Mouse (Mus musculus): Measurements from ENCODE around the gene Helz. TPM values are rescaled to one million over a fixed set of nuclear protein-coding genes. Genes with fewer than 3 reads are reported as not detected.

The Helz gene
- polyA plus RNA-seq, 1 experiment from 2014 or later: 11.7 TPM

DNA sequence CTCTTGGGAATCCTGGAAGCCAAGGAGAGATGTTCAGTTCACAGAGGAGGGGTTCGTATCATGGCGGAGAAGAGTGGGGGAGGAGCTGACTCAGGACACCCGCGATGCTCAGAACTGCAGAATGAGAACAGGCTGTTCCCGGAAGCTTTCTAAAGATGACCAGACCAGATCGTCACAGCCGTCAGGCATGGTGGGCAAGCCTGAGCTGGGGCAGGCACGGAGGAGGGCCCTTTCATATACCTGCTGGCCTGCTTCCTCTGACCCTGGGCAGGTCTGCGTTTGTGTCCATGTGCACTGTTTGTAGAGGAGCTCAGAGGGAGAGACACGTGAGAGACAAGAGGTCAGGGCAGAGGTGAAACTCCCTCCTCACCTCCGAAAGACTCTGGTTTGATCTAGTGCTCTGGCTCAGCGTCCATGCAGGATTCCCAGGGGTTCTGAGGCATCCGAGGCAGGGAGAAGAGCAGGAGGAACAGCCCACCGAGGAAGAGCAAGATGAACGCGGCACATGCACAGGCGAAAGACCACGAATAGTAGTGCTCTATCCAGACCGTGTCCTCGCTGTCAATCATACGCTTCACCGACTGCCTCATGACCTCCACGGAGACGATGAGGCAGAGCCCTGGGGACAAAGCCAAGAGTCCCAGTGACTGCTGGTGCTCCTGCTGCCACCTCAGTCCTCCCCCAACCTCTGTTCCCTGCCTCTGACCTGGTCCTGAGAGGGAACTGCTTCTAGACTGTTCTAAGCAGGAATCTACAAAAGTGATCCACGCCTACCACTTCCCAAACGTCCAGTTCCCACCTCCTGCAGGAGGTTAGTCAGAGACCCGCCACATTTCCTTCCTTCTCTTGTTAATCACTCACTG lies 155.8 kb downstream of the Helz start:
- H3K27ac ChIP-seq: no peak overlapping the region
- 0 out of 2 replicates have a peak, but pooled peaks cover 3% of the 10 kb centered on the region for H3K4me1 ChIP-seq (replicated peaks; ENCODE audit: insufficient read depth, low read length)
- H3K36me3 ChIP-seq (ENCODE audit: insufficient read depth, low read length): no peaks in the 10 kb centered on the region
- no peaks in the 10 kb centered on the region for H3K9me3 ChIP-seq (replicated peaks; ENCODE audit: low read length)
- 20% methylated on average over 27 of the region's 27 CpGs for WGBS
- H3K4me2 ChIP-seq (ENCODE audit: low read length): peak overlapping the region; percentile 13; the same call in 1 of the 2 replicates
- no peak overlapping the region for H3K4me3 ChIP-seq (replicated peaks; ENCODE audit: low read depth, low read length)
- no peaks in the 10 kb centered on the region for H3K27me3 ChIP-seq (ENCODE audit: insufficient read depth, low read length)
- ATAC-seq (replicated peaks; ENCODE audit: low FRiP score, low read depth): peak; percentile 33; the same call in 1 of the 2 replicates
- peak; percentile 58 for DNase-seq (ENCODE audit: low spot score)
- no peak for TF ChIP-seq CTCF (IDR thresholded peaks at IDR 0.05; ENCODE audit: low read depth)
- H3K9ac ChIP-seq (ENCODE audit: low read depth, low read length): no peak overlapping the region

DNA sequence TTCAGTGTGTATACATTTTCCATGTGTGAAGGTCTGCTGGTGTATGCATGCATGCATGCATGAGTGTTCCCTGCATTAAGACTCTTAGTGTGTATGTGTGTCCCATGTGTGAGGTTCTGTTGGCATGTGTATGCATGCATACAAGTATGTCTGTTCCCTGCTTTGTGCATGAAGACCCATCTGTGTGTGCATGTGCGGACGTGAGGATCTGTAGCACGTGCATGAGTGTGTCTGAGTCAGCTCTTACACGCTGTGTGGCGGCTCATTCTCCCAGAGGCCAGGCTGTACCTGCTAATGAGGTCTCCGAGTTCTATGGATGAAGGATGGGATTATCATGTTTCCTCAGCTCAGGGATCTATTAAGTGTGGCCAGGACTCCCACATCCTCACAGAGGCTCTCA lies 157.3 kb downstream of the Helz start:
- no peak for DNase-seq (ENCODE audit: low spot score)
- no peaks in the 10 kb centered on the region for H3K9me3 ChIP-seq (replicated peaks; ENCODE audit: low read length)
- 50% methylated on average over 6 of the region's 6 CpGs for WGBS
- 0 out of 2 replicates have a peak, but pooled peaks cover 3% of the 10 kb centered on the region for H3K4me1 ChIP-seq (replicated peaks; ENCODE audit: insufficient read depth, low read length)
- ATAC-seq (replicated peaks; ENCODE audit: low FRiP score, low read depth): no peak
- no peak overlapping the region for H3K4me2 ChIP-seq (ENCODE audit: low read length)
- no peak for TF ChIP-seq CTCF (IDR thresholded peaks at IDR 0.05; ENCODE audit: low read depth)
- H3K27me3 ChIP-seq (ENCODE audit: insufficient read depth, low read length): no peaks in the 10 kb centered on the region
- no peak overlapping the region for H3K27ac ChIP-seq
- no peak overlapping the region for H3K4me3 ChIP-seq (replicated peaks; ENCODE audit: low read depth, low read length)
- no peak overlapping the region for H3K9ac ChIP-seq (ENCODE audit: low read depth, low read length)
- no peaks in the 10 kb centered on the region for H3K36me3 ChIP-seq (ENCODE audit: insufficient read depth, low read length)

DNA sequence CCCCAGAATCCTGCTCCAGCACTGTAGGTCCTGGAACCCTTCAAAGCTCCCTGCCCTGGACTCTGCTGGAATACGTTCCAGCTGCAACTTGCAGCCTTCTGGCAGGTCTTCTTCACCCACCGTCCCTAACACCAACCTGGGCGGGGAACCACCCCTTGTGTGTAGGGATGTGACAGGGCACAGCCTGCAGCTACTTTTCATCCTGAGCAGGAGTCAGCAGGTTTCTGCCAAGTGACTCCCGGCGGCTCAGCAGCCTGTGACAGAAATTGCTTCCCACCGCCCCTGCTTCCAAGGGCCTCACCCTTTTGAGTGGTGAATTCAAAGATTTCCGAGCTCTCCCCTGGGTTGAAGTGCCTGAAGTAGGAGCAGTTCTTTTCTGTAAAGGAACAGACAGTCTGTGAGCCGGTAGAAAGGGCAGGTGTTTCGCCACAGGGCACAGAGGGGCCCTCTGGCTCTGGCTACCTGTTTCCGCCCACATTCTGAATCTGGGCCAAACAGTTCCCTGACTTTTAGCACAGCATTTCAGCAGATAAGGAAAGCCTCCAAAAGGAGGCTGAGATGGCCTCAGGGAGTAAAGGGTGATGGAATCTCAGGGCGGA lies 157.8 kb downstream of the Helz start:
- WGBS: 34% methylated on average over 11 of the region's 11 CpGs
- DNase-seq (ENCODE audit: low spot score) (peak; percentile 29), ATAC-seq (replicated peaks; ENCODE audit: low FRiP score, low read depth) (no peak)
- no peak for TF ChIP-seq CTCF (IDR thresholded peaks at IDR 0.05; ENCODE audit: low read depth)
- Histone ChIP-seq H3K9ac (ENCODE audit: low read depth, low read length) (no peak overlapping the region), H3K4me1 (replicated peaks; ENCODE audit: insufficient read depth, low read length) (0 out of 2 replicates have a peak, but pooled peaks cover 3% of the 10 kb centered on the region), H3K36me3 (ENCODE audit: insufficient read depth, low read length) (no peaks in the 10 kb centered on the region), H3K27ac (no peak overlapping the region), H3K9me3 (replicated peaks; ENCODE audit: low read length) (no peaks in the 10 kb centered on the region), H3K4me2 (ENCODE audit: low read length) (no peak overlapping the region), H3K27me3 (ENCODE audit: insufficient read depth, low read length) (no peaks in the 10 kb centered on the region), H3K4me3 (replicated peaks; ENCODE audit: low read depth, low read length) (no peak overlapping the region)

DNA sequence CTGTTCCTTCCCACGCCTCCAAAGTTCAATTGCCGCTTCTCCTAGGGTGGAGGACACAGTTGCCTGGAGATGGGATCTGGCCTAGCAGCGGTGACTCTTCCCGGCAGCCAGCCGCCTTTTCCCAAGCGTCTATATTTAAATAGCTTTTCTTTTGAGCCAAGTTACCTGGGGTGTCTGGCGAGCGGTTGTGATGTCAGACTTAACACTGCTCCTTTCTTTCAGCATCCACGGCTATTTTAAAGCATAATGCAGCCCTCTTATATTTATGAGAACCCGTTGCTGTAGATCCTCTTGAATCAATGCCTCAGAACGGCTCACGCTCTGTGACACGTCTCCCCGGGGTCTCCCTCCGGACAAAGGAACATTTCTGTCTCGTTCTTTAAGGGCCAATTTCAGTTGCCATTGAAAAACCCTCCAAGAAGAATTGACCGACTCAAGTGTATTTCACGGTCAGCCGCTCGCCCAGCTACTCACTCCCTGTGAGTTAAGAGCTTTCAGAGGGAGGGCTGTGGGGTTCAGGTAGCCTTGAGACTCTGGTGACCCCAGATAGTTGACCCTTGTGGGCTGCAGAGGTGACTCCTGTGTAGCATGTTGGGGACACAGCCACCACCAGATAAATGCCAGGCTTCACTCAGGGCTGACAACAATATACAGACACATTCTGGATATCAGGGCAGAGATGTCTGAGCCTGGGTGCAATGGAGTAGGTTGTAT lies 160.3 kb downstream of the Helz start:
- no peaks in the 10 kb centered on the region for H3K36me3 ChIP-seq (ENCODE audit: insufficient read depth, low read length)
- no peak overlapping the region for H3K4me2 ChIP-seq (ENCODE audit: low read length)
- 52% methylated on average over 20 of the region's 20 CpGs for WGBS

DNA sequence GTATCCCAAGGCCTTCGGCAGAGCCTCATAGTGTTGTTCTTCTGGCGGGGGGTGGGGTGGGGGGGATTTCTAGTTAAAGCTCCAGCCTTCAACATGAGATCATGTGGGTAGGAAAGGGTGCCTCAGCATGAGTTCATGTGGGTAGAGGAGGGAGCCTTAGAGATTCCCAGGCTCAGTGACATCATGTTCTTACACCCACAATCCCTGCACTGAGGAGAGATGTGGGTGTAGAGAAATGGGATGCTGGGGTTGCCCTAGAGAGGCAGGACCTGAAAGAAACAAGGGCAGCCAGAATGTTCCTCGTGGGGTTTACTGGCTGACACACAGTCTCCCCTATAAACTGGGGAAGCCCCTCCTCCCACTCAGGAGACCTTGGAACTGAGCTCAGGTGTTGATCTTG lies 162.6 kb downstream of the Helz start:
- Histone ChIP-seq H3K4me1 (replicated peaks; ENCODE audit: insufficient read depth, low read length) (no peaks in the 10 kb centered on the region), H3K9ac (ENCODE audit: low read depth, low read length) (no peak overlapping the region), H3K4me3 (replicated peaks; ENCODE audit: low read depth, low read length) (no peak overlapping the region), H3K9me3 (replicated peaks; ENCODE audit: low read length) (no peaks in the 10 kb centered on the region), H3K27me3 (ENCODE audit: insufficient read depth, low read length) (no peaks in the 10 kb centered on the region), H3K36me3 (ENCODE audit: insufficient read depth, low read length) (no peaks in the 10 kb centered on the region), H3K27ac (no peak overlapping the region), H3K4me2 (ENCODE audit: low read length) (no peak overlapping the region)
- TF ChIP-seq CTCF (IDR thresholded peaks at IDR 0.05; ENCODE audit: low read depth): no peak
- no peak for ATAC-seq (replicated peaks; ENCODE audit: low FRiP score, low read depth)
- 34% methylated on average over 3 of the region's 3 CpGs for WGBS
- DNase-seq (ENCODE audit: low spot score): no peak

More for the DNA sequence above, 160.3 kb downstream of the Helz start:
- H3K4me3 ChIP-seq (replicated peaks; ENCODE audit: low read depth, low read length): no peak overlapping the region
- ATAC-seq (replicated peaks; ENCODE audit: low FRiP score, low read depth): no peak
- no peaks in the 10 kb centered on the region for H3K27me3 ChIP-seq (ENCODE audit: insufficient read depth, low read length)
- no peak overlapping the region for H3K27ac ChIP-seq
- DNase-seq (ENCODE audit: low spot score): no peak
- H3K9ac ChIP-seq (ENCODE audit: low read depth, low read length): no peak overlapping the region
- 0 out of 2 replicates have a peak, but pooled peaks cover 3% of the 10 kb centered on the region for H3K4me1 ChIP-seq (replicated peaks; ENCODE audit: insufficient read depth, low read length)
- no peaks in the 10 kb centered on the region for H3K9me3 ChIP-seq (replicated peaks; ENCODE audit: low read length)
- TF ChIP-seq CTCF (IDR thresholded peaks at IDR 0.05; ENCODE audit: low read depth): no peak

DNA sequence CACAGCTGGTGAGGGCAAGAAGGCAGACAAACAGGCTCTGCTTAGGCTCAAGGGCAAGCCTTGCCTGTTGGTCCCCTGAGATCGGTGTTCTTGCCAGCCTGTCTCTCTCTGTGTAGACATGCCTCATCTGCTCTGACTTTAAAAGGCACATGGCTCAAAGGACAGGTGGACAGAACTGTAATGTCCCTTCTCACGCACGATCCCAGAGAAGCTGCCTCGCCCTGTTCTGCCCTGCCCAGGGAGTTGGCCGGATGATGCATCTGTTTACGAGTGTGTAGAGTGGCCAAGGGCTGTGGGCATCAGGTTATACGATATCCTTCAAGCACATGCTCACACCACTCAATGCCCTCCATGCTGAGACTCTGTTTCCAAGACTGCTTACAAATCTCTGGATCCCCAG lies 166.6 kb downstream of the Helz start:
- Histone ChIP-seq H3K27ac (no peak overlapping the region), H3K36me3 (ENCODE audit: insufficient read depth, low read length) (no peaks in the 10 kb centered on the region), H3K27me3 (ENCODE audit: insufficient read depth, low read length) (no peaks in the 10 kb centered on the region), H3K4me1 (replicated peaks; ENCODE audit: insufficient read depth, low read length) (no peaks in the 10 kb centered on the region; the same call in 1 of the 2 replicates), H3K4me2 (ENCODE audit: low read length) (no peak overlapping the region), H3K9ac (ENCODE audit: low read depth, low read length) (no peak overlapping the region), H3K4me3 (replicated peaks; ENCODE audit: low read depth, low read length) (no peak overlapping the region), H3K9me3 (replicated peaks; ENCODE audit: low read length) (no peaks in the 10 kb centered on the region)
- peak; percentile 11 for DNase-seq (ENCODE audit: low spot score)
- 56% methylated on average over 7 of the region's 7 CpGs for WGBS
- TF ChIP-seq CTCF (IDR thresholded peaks at IDR 0.05; ENCODE audit: low read depth): no peak
- no peak for ATAC-seq (replicated peaks; ENCODE audit: low FRiP score, low read depth)
